Mouse (Mus musculus) heart, postnatal 0 days (tissue): ENCODE results near the gene Rheb.

Experiments used
- CTCF ChIP-seq: IDR thresholded peaks from 2 replicates; pipeline ENCODE4 v1.5.1; 2016; ENCODE audit warnings: antibody characterized with exemption, control low read depth, low read depth
- EP300 ChIP-seq: IDR thresholded peaks from 2 replicates; pipeline ENCODE4 v1.6.1; 2016; ENCODE audit warnings: antibody characterized with exemption, low read depth

- TF ChIP-seq CTCF (no peak), EP300 (no peak)
These were observed 49.5 kb downstream of the Rheb start for GRCm38 (mm10) chr5:24792961-24793360.
